Mouse (Mus musculus): Measurements from ENCODE around the gene Slc25a19. TPM values are rescaled to one million over a fixed set of nuclear protein-coding genes. Genes with fewer than 3 reads are reported as not detected.
A peak's percentile ranks its signal among the peaks of the same experiment; 100 is the strongest.

Slc25a19 gene
- polyA plus RNA-seq, 1 experiment from 2014 or later: 35.6 TPM

DNA sequence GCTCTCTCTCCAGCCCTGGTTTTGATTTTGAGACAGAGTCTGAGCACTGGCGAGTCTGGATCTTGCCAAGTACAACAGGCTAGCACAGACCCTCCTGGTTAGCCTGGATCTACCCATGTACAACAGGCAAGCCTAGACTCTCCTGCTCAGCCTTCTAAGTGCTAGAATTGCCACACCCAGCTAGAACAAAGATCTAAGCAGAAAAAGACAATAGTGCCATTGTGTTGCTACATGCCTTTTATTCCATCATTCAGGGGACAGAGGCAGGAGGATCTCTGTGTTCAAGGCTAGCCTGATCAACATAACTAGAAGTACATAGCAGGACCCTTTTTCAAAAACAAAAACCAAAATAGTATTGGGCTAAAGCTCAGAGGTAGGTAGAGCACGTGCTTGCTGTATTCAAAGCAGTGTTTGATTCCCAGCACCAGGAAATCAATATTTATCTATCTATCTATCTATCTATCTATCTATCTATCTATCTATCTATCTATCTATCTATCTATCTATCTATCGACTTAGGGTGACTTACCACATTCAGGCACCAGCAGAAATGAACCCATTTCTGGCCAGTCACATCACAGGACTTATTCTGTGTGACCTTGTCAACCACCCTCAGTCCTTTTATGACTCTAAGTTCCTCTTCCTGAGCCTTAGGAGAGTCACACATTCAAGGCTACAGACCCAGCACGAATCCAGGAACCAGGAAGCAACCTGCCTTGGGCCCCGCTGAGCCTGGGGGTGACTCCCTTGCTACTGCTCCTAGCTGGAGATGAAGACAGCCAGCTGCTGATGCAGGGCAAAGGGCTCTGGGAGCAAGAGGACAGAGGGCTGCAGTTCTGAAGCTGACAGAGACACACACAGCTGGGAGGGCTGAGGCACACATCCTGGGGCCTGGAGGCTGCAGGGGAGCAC is 10.7 kb upstream of the Slc25a19 start:
- Histone ChIP-seq H3K27ac (no peak overlapping the region), H3K4me2 (no peak overlapping the region), H3K9me3 (no peaks in the 10 kb centered on the region), H3K27me3 (no peaks in the 10 kb centered on the region), H3K36me3 (peaks cover 10% of the 10 kb centered on the region), H3K9ac (no peak overlapping the region), H3K4me3 (no peak overlapping the region), H3K4me1 (replicated peaks) (no peaks in the 10 kb centered on the region)
- no peak for ATAC-seq (ENCODE audit: low FRiP score)
- WGBS: 80% methylated on average over 5 of the region's 5 CpGs

DNA sequence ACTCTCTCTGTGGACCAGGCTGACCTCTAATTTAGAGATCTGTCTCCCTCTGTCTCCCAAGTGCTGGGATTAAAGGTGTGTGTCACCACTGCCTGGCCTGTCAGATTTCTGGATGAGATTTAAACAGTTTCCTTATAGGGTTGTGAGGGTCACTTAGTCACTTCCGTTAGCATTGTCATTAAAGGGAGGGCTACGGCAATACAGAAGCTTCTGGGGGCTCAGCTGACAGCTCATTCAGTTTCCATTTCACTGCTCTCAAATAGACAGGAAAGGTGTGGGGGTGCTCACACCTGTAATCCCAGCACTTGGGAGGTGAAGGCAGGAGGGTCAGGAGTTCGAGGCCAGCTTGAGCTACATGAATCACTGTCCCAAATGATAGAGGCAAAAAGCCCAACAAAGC is 8.9 kb upstream of the Slc25a19 start:
- Histone ChIP-seq H3K9me3 (no peaks in the 10 kb centered on the region), H3K36me3 (no peaks in the 10 kb centered on the region), H3K9ac (no peak overlapping the region), H3K27me3 (no peaks in the 10 kb centered on the region), H3K4me3 (no peak overlapping the region), H3K4me2 (no peak overlapping the region), H3K27ac (no peak overlapping the region), H3K4me1 (replicated peaks) (no peaks in the 10 kb centered on the region)
- ATAC-seq (ENCODE audit: low FRiP score): no peak
- 81% methylated on average over 3 of the region's 3 CpGs for WGBS

DNA sequence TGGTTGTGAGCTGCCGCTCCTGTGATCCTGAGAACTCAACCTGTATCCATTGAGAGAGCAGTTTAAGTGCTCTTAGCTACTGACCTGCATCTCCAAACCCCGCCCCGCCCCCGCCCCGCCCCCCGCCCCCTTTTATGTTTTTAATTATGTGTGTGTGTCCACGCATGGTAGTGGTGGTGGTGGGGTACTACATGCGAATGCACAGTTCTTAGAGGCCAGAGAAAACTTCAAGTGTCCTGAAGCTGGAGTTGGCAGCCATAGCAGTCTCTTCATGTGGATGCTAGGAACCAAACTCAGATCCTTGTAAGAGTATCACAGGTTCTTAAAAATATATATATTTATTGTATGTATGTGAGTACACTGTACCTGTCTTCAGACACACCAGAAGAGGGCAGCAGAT is 7.4 kb upstream of the Slc25a19 start:
- no peak overlapping the region for H3K4me2 ChIP-seq
- no peak overlapping the region for H3K27ac ChIP-seq
- H3K36me3 ChIP-seq: no peaks in the 10 kb centered on the region
- H3K27me3 ChIP-seq: no peaks in the 10 kb centered on the region
- no peak overlapping the region for H3K9ac ChIP-seq
- no peak for ATAC-seq (ENCODE audit: low FRiP score)
- 71% methylated on average over 8 of the region's 8 CpGs for WGBS
- H3K4me1 ChIP-seq (replicated peaks): no peaks in the 10 kb centered on the region
- no peaks in the 10 kb centered on the region for H3K9me3 ChIP-seq
- no peak overlapping the region for H3K4me3 ChIP-seq

DNA sequence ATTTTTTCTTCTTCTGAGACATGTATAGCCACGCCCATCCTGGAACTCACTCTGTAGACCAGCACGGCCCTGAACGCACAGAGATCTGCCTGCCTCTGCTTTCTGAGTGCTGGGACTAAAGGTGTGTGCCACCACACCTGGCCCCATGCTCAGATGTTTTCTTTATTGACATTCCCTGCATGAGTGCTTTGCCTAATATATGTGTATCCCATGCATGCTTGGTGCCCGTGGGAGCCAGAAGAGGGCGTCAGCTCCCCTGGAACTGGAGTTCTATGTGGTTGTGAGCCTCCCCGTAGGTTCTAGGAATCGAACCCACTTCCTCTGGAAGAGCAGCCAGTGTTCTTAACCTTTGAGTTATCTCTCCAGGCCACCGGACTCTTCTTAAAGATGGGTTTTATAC is 6.9 kb upstream of the Slc25a19 start:
- Histone ChIP-seq H3K4me1 (replicated peaks) (no peaks in the 10 kb centered on the region), H3K9me3 (no peaks in the 10 kb centered on the region), H3K9ac (no peak overlapping the region), H3K4me3 (no peak overlapping the region), H3K4me2 (no peak overlapping the region), H3K36me3 (no peaks in the 10 kb centered on the region), H3K27me3 (no peaks in the 10 kb centered on the region), H3K27ac (no peak overlapping the region)
- no peak for ATAC-seq (ENCODE audit: low FRiP score)
- WGBS: 94% methylated on average over 8 of the region's 8 CpGs

DNA sequence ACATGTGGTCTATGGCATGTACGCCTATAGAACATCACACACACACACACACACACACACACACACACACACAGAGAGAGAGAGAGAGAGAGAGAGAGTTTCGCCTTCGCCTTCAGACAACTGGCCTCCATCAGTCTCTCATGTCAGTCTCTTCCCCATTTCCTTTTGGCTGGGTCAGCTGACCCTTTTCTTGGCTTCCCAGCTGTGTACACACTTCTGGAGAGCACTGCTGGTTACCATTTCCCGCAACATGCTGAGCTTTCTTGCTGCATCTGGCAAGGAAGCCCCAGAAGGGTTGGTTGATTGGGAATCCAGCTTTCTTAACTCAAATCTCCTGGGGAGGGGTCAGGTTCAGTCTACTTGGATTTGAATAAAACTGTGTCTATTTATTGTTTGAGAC is 6.0 kb upstream of the Slc25a19 start:
- H3K36me3 ChIP-seq: no peaks in the 10 kb centered on the region
- H3K4me3 ChIP-seq: no peak overlapping the region
- no peak overlapping the region for H3K27ac ChIP-seq
- no peak overlapping the region for H3K4me2 ChIP-seq
- H3K9me3 ChIP-seq: no peaks in the 10 kb centered on the region
- H3K9ac ChIP-seq: no peak overlapping the region
- 79% methylated on average over 4 of the region's 4 CpGs for WGBS
- H3K27me3 ChIP-seq: no peaks in the 10 kb centered on the region
- no peak for ATAC-seq (ENCODE audit: low FRiP score)
- no peaks in the 10 kb centered on the region for H3K4me1 ChIP-seq (replicated peaks)

DNA sequence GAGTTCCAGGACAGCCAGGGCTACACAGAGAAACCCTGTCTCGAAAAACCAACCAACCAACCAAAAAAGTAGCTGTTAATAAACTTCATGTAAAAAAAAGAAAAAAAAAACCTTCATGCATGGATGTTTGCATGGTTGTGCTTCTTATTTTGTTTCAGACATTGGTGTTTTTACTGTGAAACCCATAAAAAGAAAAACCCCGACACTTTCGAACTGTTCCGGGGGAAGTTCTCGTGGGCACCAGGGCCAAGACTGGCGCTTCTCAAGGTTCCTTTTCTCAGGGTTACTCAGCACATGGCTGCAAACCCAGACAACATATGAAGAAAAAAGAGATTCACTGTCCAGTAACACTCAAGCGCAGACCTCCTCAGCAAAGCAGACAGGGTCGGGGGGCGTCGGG is 4.8 kb upstream of the Slc25a19 start:
- no peak overlapping the region for H3K4me3 ChIP-seq
- no peaks in the 10 kb centered on the region for H3K36me3 ChIP-seq
- no peaks in the 10 kb centered on the region for H3K9me3 ChIP-seq
- no peak overlapping the region for H3K4me2 ChIP-seq
- H3K4me1 ChIP-seq (replicated peaks): 0 out of 2 replicates have a peak, but pooled peaks cover 4% of the 10 kb centered on the region
- H3K27me3 ChIP-seq: no peaks in the 10 kb centered on the region
- no peak overlapping the region for H3K27ac ChIP-seq
- WGBS: 89% methylated on average over 10 of the region's 10 CpGs
- H3K9ac ChIP-seq: no peak overlapping the region
- no peak for ATAC-seq (ENCODE audit: low FRiP score)

DNA sequence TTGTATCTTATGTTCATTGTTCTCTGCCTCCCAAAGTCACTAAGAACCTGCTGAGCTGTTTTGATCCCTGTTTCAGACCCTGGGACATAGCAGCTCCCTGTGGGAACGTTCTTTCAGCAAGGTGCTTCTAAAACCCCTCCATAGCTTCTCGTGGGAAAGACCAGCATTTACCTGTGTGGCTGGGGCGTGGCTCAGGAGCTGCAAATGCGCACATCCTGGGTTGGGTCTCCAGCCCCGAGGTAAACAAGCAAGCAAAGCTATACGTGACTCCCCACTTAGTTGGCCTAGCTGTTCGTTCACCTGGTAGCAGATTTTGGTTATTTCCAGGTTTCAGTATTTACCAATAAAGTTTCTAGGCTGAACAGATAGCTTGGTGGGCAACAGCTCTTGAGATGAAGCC is 4.2 kb upstream of the Slc25a19 start:
- Histone ChIP-seq H3K27me3 (no peaks in the 10 kb centered on the region), H3K36me3 (no peaks in the 10 kb centered on the region), H3K9ac (no peak overlapping the region), H3K27ac (no peak overlapping the region), H3K4me1 (replicated peaks) (peaks cover 7% of the 10 kb centered on the region), H3K9me3 (no peaks in the 10 kb centered on the region), H3K4me3 (no peak overlapping the region), H3K4me2 (no peak overlapping the region)
- ATAC-seq (ENCODE audit: low FRiP score): no peak
- WGBS: 83% methylated on average over 7 of the region's 7 CpGs

DNA sequence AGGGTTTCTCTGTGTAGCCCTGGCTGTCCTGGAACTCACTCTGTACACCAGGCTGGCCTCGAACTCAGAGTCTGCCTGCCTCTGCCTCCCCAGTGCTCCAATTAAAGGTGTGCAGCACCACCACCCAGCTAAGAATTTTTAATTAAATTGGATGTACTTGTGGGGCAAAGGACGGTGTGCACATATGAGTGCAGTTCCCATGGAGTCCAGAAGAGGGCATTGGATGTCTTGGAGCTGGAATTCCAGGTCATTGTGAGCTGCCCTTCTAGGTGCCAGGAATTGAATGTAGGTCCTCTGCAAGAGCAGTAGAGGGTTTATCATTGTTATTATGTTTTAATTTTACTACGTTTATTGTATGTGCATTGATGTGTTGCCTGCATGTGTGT is 3.4 kb upstream of the Slc25a19 start:
- Histone ChIP-seq H3K27me3 (no peaks in the 10 kb centered on the region), H3K4me2 (no peak overlapping the region), H3K36me3 (no peaks in the 10 kb centered on the region), H3K9ac (no peak overlapping the region), H3K4me3 (no peak overlapping the region), H3K4me1 (replicated peaks) (peaks cover 13% of the 10 kb centered on the region), H3K27ac (no peak overlapping the region), H3K9me3 (no peaks in the 10 kb centered on the region)
- 16% methylated on average over 3 of the region's 3 CpGs for WGBS
- ATAC-seq (ENCODE audit: low FRiP score): no peak

DNA sequence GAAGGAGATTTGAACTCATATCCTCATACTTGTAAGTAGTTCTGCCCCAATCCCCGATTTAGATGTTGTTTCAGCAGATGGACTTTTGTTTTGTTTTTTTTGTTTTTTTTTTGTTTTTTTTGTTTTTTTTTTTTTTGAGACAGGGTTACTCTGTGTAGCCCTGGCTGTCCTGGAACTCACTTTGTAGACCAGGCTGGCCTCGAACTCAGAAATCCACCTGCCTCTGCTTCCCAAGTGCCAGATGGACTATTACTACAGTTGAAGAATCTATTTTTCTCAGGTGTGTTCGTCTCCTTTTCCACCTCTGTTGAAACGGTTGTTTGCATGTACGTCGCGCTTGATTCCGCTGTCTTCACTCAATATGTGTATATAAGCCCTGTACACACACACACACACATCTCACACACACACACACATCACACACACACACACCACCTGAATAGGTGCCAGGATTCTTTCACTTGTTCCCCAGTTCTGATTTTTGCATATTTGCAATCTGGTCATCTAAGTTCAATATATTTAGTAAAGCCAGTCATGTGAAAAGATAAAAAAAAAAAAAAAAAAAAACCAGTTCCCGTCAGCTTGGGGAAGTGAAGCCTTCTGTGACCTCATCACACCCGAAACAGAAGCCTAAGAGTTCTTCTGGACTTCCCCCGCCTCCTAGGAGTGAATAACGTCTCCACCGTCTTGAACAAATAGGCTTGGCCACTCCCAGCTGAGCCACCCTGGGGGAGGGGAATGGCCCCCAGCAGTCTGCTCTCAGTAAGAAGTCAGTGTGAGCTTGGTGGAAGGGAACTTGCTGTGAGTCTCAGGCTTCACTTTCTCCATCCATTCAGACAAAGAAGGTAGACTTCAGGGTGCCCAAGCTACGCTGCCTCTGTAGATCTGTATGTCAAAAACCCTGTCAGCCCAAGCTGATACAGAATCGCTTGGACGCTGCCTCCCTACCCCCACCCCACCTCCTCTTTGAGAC is 2.7 kb upstream of the Slc25a19 start:
- H3K27ac ChIP-seq: no peak overlapping the region
- no peak overlapping the region for H3K4me2 ChIP-seq
- H3K36me3 ChIP-seq: no peaks in the 10 kb centered on the region
- no peak for ATAC-seq (ENCODE audit: low FRiP score)
- H3K27me3 ChIP-seq: no peaks in the 10 kb centered on the region
- WGBS: 53% methylated on average over 16 of the region's 16 CpGs
- H3K4me1 ChIP-seq (replicated peaks): peaks cover 17% of the 10 kb centered on the region
- no peak overlapping the region for H3K9ac ChIP-seq
- H3K4me3 ChIP-seq: no peak overlapping the region
- H3K9me3 ChIP-seq: no peaks in the 10 kb centered on the region

DNA sequence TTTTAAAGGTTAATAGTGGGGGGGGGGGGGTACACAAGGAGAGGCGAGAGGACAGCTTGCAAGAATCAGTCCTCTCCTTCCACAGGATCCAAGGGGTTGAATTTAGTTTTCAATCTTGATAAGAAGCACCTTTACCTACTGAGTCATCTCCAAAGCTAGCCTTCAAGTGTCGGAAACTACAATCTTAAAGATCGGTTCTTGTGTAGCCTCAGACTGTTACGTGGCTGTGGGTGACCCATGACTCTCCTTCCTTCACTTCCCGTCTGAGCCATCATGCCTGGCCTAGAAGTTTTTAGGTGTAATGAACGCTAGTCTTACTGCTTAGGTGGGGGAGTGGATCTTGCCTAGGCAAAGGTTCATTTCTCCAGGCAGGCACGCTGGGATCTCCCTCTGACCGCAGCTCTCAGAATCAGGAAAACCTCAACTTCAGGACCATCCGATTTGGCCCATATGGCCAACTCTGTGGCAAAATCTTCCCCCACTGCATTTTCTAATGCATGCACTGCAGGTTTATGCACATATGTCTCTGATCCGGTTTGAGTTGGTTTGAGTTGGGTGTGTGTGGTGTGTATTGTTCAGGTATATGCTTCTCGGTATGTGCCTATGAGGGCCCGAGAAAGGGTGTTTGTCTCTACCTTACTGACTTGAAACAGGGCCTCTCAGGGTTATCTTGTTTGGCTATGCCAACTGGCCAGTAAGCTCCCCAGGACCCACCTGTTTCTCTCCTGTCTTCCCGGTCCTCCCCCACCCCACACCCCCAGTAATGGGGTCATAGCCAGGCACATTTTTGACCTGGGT is 1.8 kb upstream of the Slc25a19 start:
- H3K9ac ChIP-seq: no peak overlapping the region
- H3K36me3 ChIP-seq: no peaks in the 10 kb centered on the region
- no peaks in the 10 kb centered on the region for H3K27me3 ChIP-seq
- no peak overlapping the region for H3K4me2 ChIP-seq
- no peaks in the 10 kb centered on the region for H3K9me3 ChIP-seq
- ATAC-seq (ENCODE audit: low FRiP score): no peak
- peaks cover 18% of the 10 kb centered on the region for H3K4me1 ChIP-seq (replicated peaks)
- no peak overlapping the region for H3K27ac ChIP-seq
- no peak overlapping the region for H3K4me3 ChIP-seq
- 89% methylated on average over 13 of the region's 13 CpGs for WGBS

DNA sequence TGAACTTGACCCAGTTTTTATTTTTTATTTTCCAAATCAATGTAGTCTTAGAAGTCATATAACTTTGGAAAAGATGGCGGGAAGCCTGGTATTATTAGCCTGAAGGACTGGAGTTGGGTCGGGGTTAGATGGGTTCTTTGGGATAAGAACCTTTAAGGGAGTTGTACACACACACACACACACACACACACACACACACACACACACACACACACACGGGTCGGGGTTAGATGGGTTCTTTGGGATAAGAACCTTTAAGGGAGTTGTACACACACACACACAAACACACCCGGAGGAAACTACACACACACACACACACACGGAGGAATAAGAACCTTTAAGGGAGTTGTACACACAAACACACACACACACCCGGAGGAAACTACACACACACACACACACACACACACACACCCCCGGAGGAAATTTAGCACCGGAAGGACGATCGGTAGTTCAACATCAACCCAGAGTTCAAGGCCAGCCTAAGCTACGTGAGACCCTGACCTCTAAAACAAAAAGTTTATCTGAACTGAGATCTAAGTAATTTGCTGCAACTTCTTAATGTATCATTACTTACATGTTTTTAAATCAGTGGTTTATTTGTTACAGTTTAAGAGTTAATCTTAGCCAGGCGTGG is 488 bp upstream of the Slc25a19 start:
- H3K4me2 ChIP-seq: peak overlapping the region; percentile 51
- peak; percentile 4; the same call in 1 of the 2 replicates for ATAC-seq (ENCODE audit: low FRiP score)
- H3K4me1 ChIP-seq (replicated peaks): peaks cover 18% of the 10 kb centered on the region
- H3K9me3 ChIP-seq: no peaks in the 10 kb centered on the region
- H3K9ac ChIP-seq: 0 out of 2 replicates have a peak overlapping the region, but pooled peaks have one; percentile 39
- 54% methylated on average over 13 of the region's 13 CpGs for WGBS
- peaks cover 2% of the 10 kb centered on the region; the same call in 1 of the 2 replicates for H3K36me3 ChIP-seq
- H3K4me3 ChIP-seq: peak overlapping the region; percentile 76
- H3K27ac ChIP-seq: no peak overlapping the region
- no peaks in the 10 kb centered on the region for H3K27me3 ChIP-seq

All from hindbrain, embryonic 13.5 days (tissue).